Mouse (Mus musculus): ENCODE measurements around the gene Adipoq. TPM values are rescaled to one million over a fixed set of nuclear protein-coding genes. Genes with fewer than 3 reads are reported as not detected.
A peak's percentile ranks its signal among the peaks of the same experiment; 100 is the strongest.
"Not testable (repeated sequence)": the region's sequence is repeated elsewhere in the genome, so short reads cannot be mapped to it uniquely, and the experiment has no call there.

The Adipoq gene
- 10 to 100 TPM; 14.8 to 64.6 TPM for total RNA-seq (2021)
- long read RNA-seq, experiment 1, partial matches to known transcripts, result 0 of 2 reads
- long read RNA-seq, experiment 1, other reads (novel, unspliced or antisense), result 1 of 2 reads
- long read RNA-seq, experiment 2, transcript Adipoq-201 (3 exons, 1,292 nt), result major isoform, 19 of 27 reads
- long read RNA-seq, experiment 2, partial matches to known transcripts, result 0 of 27 reads
- long read RNA-seq, experiment 2, other reads (novel, unspliced or antisense), result 8 of 27 reads

DNA sequence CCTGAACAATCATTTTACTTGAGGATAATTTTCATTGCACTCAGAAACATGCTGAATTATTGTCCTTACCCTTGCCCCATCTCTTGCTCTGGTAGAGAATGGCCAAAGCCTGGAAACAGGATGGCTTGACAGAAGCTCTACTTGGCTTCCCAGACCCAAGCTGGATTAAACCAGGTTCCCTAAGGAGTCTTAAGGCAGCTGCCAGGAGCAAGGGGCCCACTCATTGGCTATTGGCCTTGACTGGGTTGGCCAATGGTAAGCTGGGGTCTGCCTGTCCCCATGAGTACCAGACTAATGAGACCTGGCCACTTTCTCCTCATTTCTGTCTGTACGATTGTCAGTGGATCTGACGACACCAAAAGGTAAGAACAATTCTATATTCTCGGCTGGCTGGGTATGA lies at the start of gene Adipoq:
Adipoq (plus strand) TSS at position 257 of the 400 bp plus-strand sequence.
- DNase-seq, result no peak

DNA sequence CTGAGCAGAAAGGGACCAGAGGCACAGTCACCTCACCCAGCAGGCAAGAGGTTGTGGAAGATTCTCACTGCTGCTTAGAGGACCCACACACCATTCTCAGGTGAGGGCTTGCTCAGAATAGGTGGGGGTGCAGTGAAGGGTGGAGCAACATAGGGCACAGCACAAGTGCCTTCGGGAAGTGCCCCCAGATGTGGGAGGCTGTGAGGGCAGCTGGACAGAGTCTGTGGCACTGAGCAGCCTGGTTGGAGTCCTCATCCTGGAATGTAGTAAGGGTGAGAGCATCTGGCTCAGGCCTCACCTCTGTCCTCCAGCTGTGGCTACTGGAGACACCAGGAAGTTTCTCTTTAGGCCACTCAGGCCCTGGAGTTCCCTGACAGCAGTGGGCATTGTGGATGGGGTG lies 49.5 kb upstream of the Adipoq start:
- not testable (repeated sequence) for DNase-seq

DNA sequence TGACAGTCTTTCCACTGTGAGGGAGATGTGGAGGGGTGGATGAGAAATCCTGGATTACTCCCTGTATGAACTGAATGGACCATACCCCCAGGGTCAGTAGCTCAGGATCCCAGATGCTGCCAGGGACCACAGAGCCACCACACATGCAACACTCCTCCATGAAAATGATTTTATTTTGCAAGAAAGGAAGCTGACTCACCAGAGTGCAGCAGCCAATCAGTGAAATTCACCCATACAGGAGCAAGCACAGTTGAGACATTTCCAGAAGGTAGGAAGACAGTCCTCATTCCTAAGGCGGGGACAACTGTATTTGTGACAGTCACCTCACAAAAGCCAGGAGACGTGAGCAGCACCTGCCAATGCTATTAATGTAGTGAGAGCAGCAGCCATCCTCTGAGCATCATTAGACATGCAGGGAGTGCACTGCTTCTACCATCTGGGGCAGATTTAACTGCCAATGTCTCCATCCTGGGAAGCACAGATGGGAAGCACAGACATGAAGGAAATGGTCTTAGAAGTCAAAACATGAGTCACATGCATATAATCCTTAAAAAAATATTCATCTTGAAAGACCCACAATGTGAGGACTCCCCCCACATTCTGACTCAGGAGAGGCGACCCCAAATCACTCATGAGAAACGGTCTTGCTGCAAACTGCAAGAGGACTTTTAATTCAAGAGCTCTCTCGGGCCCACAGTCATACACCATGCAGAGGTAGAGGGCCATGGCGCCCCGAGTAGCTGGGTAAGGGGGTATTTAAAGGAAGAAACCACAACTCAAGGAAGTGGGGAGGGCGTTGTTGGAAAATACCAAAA lies 48.8 kb upstream of the Adipoq start:
- not testable (repeated sequence) for DNase-seq

- not testable (repeated sequence) for DNase-seq
Measured at GRCm38 (mm10) chr16:23098105-23098452, 48.3 kb upstream of the Adipoq start.

DNA sequence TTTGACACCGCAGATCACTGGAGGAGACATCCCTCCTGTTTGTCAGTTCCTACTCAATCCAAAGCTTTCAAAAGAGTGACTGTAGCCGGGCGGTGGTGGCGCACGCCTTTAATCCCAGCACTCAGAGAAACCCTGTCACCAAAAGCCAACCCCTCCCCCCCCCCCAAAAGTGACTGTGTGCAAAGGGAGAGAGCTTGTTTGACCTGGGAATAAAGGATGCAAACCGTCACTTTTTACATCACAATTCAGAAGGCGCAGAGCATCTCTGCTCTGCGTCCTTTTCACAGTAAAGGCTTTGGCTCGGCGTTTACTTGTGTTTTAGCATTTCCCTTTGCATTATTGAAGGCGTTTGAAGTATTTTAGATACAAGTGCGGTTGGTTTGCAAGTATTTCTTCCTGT lies 46.7 kb upstream of the Adipoq start:
- DNase-seq, result no peak

DNA sequence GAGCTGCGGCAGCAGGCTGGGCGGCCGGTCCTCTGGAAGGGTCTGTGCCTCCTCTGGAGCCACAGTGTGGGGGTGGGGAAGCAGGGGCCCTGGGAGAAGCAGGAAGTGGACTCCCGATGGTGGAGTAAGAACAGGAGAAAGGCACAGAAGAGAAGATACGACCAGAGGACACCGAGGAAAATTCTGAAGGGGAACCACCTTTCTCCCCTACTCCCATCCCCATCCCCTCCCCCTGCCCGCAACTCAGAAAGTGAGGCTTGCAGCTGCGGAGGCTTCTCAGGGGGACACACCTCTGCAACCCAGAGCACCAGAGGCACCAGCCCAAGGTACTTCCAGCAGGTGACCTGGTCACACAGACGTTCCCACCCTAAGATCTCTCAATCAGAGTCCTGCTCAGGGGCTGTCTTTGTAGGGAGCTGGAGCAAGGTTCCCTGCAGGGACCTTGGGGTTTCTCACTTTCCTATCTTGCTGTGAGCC lies 46.2 kb upstream of the Adipoq start:
- DNase-seq, result peak in 1 of 2 experiments; percentile 41

GRCm38 (mm10) chr16:23100613-23101012 lies 45.7 kb upstream of the Adipoq start:
- DNase-seq, result peak in 1 of 2 experiments; percentile 10

DNA sequence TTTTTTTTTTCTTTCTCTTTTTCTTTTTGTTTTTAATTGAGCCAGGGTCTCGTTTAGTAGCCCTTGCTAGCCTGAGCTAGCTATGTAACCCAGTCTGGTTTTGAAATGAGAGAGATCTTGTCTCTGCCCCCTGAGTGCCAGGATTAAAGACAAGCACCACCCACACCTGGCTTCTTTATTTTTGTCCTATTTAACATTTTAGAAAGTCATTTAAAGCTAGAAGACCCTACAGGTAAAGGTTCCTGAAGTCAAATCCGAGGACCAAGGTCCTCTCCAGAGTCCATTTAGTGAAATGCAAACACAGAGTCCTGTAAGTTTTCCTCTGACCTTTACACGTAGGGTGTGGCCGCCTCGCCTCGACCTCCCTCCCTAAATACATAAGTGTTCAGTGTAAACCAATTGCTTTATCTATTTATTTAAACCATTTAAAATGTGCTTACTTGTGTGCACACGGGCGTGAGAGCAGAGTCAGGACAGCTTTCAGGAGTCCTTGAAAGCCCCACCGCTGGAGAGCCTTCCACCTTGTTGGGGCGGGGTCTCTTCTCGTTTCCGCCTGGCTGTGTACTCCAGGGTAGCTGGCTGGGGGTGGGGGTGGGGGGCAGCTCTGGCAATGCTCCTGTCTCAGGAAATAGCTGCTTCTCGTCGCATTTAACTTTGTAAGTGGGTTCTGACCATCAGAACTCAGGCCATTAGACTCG lies 43.8 kb upstream of the Adipoq start:
- no peak for DNase-seq

GRCm38 (mm10) chr16:23103038-23103745 lies 43.1 kb upstream of the Adipoq start:
- peak in 1 of 2 experiments; percentile 34 for DNase-seq

GRCm38 (mm10) chr16:23103841-23104240 lies 42.5 kb upstream of the Adipoq start:
- DNase-seq, result peak in 1 of 2 experiments; percentile 3

- DNase-seq, result peak in 1 of 2 experiments; percentile 18
Measured at GRCm38 (mm10) chr16:23106121-23106520, 40.2 kb upstream of the Adipoq start.

DNA sequence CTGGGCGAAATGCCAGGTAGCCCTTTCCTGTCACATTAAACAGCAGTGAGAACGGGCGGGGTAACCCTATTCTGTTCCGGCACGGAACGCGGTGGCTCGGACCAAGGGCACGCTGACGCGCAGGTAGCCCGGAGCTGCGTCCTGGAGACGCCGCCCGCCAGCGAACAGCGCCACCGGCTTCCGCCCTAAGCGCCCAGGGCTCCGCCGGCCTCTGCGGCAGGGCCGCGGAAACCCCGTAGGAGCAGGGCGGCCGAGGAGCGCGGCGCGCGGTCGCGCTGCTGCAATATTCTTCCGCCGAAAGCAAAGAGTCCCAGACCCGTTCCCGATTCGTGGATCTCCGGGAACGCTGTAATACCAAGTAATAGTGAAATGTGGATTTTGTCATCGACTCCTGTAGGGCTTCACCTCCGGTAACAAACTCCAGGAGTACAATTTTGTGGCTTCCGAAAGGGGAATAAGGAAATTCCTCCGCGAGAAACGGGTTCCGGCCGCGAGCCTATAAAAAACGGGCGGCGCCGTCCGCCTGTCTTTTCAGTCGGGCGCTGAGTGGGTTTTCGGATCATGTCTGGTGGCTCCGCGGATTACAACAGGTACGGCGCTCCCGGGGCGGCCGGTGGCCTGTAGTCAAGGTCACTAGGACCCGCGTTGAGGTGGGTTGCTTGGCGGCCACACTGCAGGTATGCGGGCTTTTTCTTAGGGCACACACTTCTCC lies 38.9 kb upstream of the Adipoq start, which contains the start of gene Eif4a2:
Eif4a2 (plus strand) TSS at position 214 of the 712 bp plus-strand sequence.
- peak; percentile 95 for DNase-seq

DNA sequence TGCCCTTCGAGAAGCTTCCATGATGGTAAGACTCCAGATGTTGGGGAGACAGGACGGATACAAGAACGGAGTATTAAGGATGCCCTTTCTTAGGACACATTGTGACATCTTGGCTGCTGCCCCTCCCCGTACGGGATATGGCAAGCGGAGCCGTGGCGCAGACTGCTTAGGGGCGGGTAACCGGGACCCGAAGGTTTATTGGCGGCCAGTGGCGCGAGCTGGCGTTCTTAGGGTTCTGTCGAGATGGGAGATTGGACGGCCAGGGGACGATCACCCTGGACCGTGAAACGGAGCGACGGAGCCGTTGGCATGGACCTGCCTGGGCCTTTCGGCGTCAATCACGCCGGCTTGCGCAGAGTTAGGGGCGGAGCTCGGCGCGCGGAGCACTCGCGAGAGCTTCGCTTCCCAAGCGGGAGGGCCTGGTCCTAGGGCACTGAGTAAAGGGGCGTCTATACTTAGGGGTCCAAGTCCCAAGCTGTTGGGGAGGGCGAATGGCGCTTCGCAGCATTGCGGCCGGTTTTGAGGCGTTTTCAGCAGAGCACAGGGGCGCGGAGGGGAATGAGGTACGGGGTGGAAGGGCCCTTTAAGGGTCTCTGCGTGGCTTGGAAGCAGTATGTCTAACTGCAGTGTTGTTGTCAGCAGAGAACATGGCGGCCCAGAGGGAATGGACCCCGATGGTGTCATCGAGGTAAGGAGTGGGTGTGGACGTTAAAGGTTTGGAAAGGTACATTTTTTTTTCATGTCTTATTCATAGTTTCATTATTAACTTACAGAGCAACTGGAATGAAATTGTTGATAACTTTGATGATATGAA lies 38.2 kb upstream of the Adipoq start:
- peak; percentile 87 to 88 for DNase-seq

GRCm38 (mm10) chr16:23108943-23109342 lies 37.4 kb upstream of the Adipoq start:
- DNase-seq, result peak in 1 of 2 experiments; percentile 5

DNA sequence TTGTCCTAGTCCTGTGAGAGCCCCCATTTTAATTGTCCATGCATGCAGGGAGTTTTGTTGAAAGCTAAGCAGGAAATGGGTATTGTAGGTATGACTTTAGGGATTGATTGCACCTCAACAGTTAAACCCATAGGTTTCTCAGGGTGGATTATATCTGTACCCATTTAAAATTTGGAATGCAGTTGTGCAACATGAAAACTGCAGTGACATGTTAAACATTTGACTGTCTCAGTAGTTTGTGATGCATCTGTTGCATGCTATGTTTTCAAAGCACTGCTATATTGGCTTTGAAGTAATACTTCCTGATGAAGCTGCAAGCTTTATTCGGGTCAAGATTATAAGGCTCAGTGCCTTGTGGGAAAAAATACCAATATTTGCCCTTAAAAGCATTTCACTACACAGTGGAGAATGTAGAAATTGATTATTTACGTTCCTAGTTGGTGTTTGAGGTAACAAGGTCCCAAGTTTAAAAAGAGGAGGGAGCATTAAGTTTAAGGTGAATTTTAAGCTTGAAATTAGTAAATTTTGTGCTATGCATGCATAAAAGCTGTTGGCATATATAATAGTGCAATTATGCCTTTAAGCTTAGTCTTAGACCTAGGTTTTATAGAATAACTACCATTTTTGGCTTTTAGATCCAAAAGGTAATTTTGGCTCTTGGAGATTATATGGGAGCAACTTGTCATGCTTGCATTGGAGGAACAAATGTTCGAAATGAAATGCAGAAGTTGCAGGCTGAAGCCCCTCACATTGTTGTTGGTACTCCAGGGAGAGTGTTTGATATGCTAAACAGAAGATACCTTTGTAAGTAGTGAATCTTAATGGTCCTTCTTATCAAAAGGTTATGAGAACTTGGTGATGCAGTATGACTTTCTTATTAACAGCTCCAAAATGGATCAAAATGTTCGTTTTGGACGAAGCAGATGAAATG lies 36.7 kb upstream of the Adipoq start:
- DNase-seq, result no peak

- no peak for DNase-seq
Measured at GRCm38 (mm10) chr16:23112348-23112747, 34.0 kb upstream of the Adipoq start.

GRCm38 (mm10) chr16:23112861-23113435 lies 33.4 kb upstream of the Adipoq start:
- DNase-seq, result no peak

DNA sequence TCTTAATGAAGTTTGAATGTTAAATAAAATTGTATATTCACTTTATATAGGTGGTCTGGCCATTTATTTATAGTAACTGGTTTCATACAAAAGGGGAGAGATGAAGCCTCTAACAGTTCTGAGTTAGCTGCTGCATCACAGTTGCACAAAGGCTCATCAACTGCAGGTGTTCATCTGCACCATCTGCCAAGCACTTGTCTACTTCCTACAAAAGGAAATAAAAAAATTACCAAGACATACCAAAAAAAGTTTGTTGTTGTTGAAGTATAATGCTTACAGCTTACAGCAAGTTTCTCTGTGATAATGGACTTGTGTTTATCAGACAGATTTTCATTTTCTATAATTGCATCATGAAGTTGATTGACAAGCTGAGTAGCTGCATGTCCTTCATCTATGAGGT lies 32.4 kb upstream of the Adipoq start:
- DNase-seq, result no peak
